Mouse (Mus musculus): ENCODE measurements around the gene Bcl7a.

- TF ChIP-seq CTCF (IDR thresholded peaks at IDR 0.05) (no peak), EP300 (IDR thresholded peaks at IDR 0.05; ENCODE audit: insufficient read depth, low read depth, low read length) (no peak), POLR2A (IDR thresholded peaks at IDR 0.05; ENCODE audit: insufficient read depth, low read depth, low read length) (no peak)
Measured at GRCm38 (mm10) chr5:123390536-123391441, 47.2 kb downstream of the Bcl7a start.
